Mouse (Mus musculus) E14TG2a.4 (cell line): ENCODE measurements around the gene Kmt5b.

Experiments used
- H3K27me3 ChIP-seq: 2 replicates; pipeline ENCODE4 v1.6.1; 2014; ENCODE audit warnings: low read length, control low read depth; ENCODE audit not compliant: insufficient read depth
- H3K36me3 ChIP-seq: 2 replicates; pipeline ENCODE4 v1.6.1; 2014; ENCODE audit warnings: low read length, control low read depth; ENCODE audit not compliant: insufficient read depth
- H3K4me1 ChIP-seq: replicated peaks from 2 replicates; pipeline ENCODE4 v1.6.1; 2014; ENCODE audit warnings: low read depth, low read length, control low read depth
- H3K4me3 ChIP-seq: replicated peaks from 2 replicates; pipeline ENCODE4 v1.5.1; 2014; ENCODE audit warnings: mild to moderate bottlenecking, low read length
- H3K9me3 ChIP-seq: 2 replicates; pipeline ENCODE4 v1.6.1; 2014; ENCODE audit warnings: low read length, control low read depth
- CTCF ChIP-seq: conservative IDR thresholded peaks from 2 replicates; pipeline ENCODE4 v1.5.1; 2014; ENCODE audit warnings: low read length
- NANOG ChIP-seq: IDR thresholded peaks from 2 replicates; pipeline ENCODE4 v1.6.1; 2014; ENCODE audit warnings: borderline replicate concordance, low read length, mixed read lengths

Gene Kmt5b

GRCm38 (mm10) chr19:3864960-3865359, 97.7 kb downstream of the Kmt5b start:
- Histone ChIP-seq H3K4me3 (no peak overlapping the region), H3K4me1 (peaks cover 19% of the 10 kb centered on the region)

More at GRCm38 (mm10) chr19:3864960-3865359, 97.7 kb downstream of the Kmt5b start:
- no peak for TF ChIP-seq NANOG
- TF ChIP-seq CTCF = peak; percentile 71
- Histone ChIP-seq H3K36me3 (peaks cover 66% of the 10 kb centered on the region), H3K27me3 (no peaks in the 10 kb centered on the region), H3K9me3 (no peaks in the 10 kb centered on the region)
